Mouse (Mus musculus) layer of hippocampus, postnatal 14 days (tissue): ENCODE measurements at regions not wholly inside any gene's neighbourhood (a gene's known extent, or its start where the extent isn't known, plus 50 kb on each side); places are given as distances from the start of the nearest gene placed in this dataset.
"Not testable (repeated sequence)": the region's sequence is repeated elsewhere in the genome, so short reads cannot be mapped to it uniquely, and the experiment has no call there.

ENCODE experiments used
- DNase-seq, 2 experiments: peaks; one replicate each; pipeline ENCODE4 v3.0.0; 2021 to 2022; ENCODE audit warnings: low spot score in 2 of 2, mixed read lengths in 1 of 2

DNA sequence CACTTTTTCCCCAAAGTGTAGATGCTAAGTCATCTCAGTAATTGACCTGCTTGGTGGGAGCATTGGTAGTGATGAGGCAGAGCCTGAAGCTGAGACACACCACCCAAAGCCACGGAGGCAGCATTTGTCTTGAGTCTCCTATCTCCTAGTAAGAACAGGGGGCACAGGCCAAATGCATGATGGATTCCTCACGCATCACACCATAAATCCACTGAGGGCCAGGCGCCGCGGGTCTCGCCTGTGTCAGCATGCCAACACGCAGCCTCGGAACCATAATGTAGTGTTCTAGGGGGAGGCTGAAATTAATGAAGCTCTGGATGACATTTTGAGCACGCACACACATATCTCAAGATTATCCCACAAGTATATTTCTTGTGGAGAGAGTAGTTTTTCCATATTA lies 521.5 kb downstream of the Bnc2 start:
- no peak for DNase-seq

DNA sequence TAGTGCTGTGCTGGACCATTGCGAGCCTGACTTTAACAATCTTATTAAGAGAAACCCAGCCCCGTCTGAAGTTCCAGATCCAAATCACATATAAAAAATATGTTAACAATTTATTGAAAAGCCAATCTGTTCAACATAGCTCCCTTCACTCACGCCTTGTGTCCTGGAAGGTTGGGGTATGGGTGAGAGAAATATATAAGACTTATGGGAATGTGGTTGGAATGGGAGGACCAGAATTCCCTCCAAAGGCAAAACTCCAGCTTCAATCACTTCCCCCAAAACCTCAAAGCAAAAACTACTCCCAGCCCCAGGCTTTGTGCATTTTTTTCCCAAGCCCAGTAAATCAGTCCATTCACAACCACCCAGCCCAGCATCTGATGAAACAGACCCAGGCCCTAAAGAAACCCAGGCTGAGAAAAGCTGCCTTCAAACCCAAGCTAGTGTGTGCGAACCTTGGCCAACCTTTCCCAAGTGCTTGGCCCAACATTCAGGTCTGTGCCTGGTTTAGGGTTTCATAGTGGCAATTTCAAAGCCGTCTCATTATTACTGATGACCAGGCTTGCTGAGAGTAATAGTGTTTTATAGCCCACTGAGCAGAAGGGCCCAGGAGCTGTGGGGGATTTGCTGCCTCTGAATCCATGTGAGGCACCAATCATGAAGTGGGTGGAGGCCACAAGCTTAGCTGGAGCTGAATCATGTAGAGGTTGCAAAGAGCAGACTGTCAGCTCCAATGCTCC lies 517.0 kb downstream of the Bnc2 start:
- no peak for DNase-seq

DNA sequence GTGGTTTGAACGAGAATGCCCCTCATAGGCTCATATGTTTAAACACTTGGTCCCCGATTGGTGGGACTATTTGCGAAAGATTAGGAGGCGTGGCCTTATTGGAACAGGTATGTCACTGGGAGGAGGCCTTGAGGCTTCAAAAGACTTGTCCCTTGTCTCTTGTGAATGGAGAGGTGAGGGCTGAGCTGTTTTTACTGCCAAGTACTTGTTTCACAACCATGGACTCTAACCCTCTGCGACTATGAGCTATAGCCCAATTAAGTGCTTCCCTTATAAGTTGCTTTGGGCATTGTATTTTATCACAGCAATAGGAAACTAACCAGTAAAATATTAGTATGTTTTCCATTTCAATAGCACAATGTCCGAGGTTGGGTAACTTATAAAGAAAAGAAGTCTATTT lies 511.7 kb downstream of the Bnc2 start:
- DNase-seq: no peak

DNA sequence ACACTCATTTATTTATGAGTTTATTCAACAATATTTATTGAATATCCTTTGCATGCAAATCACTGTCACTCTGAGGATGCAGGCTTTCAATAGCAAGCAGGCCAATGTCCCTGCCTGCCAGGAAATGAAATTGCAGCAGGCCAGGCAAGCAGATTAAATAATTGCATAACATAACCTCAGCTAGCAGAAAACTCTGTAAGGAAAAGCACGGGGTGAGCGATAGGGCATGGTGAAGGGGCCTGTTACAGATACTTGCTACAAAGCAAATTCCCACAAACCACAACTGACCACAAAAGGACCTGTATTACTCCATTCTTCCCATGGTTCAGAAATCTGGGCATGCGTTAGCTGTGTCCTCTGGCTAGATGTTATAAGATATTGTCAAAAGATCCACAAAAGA lies 509.8 kb downstream of the Bnc2 start:
- no peak for DNase-seq

DNA sequence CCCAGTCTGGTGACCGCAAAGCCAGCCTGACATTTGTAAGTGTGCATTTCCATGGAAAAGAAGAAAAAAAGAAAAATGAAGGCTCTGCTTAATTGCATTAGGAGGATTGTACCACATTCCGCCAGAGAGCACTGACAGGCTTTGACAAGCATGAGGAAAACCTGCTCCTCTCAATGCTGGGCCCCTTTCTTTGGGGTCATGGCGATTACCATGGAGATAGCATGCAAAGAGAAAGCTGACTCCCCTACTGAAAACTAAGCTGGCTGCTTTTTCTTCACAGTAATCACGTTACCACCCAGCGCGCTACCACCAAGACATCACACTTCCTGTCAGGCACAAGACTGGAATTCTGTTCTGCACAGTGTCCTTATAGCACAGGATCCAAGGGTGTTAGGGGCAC lies 502.2 kb downstream of the Bnc2 start:
- DNase-seq: no peak

DNA sequence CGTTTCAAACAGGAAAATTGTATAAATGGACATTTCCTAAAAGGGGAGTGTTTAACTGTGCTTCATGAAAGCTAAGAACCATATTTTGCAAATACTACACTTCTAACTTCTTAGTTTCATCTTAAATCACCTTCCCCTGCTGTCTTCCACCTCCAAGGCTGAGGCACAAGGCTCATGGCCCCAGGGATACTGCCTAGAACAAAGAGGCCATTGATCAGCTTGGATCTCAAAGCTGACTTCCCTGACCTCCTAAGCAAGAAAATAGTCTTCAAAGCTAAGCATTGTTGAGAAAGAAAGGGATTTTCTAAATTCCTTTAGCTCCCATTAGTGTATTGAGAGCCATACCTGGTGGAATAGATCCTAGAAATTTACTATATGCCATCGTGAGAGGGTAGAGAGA lies 501.6 kb downstream of the Bnc2 start:
- no peak for DNase-seq

DNA sequence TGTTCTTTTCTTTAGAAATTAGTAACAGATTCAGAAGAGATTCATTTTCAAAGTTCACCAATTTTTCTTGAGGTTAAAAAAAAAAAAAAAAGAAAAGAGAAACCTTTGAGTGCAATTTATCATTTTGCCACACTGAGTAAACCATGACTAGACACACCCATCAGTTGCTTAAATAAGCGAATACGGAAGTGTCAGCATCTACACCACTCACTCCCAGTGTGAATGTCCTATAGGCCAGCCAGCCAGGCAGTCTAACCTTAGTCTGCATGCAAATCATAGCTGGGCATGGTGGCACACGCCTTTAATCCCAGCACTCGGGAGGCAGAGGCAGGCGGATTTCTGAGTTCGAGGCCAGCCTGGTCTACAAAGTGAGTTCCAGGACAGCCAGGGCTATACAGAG lies 498.6 kb downstream of the Bnc2 start:
- DNase-seq: not testable (repeated sequence)

DNA sequence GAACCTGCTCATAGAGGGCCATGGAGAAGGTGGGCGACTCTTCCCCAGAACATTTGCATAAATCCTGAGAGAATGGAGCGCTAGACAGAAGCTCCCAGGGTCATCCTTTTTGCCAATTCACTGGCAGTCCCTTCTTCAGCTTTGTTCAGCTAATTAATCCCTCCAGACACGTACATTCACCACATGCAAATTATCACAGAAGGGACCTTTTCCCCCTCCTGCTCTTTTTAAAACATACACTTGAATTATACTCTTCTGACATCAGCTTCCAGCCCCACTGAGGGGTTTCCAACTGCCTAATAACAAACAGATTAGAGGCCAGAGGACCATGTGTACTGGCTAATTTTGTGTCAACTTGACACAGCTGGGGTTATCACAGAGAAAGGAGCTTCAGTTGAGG lies 497.2 kb downstream of the Bnc2 start:
- no peak for DNase-seq

DNA sequence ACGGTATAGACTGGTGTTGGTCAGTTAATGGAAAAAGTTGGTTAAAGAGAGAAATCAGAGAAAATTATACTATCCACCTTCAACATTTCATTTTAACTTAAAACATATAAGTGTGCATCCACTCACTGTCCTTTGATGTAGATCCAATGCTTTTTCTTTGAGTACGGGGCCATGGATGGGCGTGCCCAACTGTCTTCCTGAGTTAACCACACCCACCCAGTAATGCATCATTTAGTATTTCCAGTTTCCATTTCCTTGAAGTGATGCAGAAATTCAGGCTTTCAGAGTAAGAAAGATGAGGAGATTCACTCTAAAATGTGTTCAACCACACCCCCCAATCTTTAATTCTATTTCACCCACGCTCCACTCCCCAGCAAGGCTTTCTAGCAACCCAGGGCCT lies 490.6 kb downstream of the Bnc2 start:
- DNase-seq: no peak

DNA sequence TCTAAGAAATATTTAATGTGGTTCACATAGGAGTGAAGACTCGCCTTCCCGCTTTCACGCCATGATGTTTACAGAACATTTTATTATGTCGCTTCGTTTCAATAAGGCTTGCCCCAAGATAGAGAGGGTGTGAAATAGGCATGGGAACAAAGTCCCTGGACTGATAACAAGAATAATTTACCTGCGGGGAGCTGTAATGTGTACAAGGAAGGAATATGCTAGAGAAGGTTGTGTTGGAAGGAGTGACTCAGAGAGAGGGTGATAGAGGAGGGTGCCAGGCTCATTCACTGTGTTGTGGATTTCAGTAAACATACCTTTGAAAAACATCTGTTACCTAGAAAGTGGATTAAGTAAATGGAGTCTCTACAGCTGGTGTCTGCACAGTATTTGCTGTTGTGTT lies 490.2 kb downstream of the Bnc2 start:
- DNase-seq: no peak

DNA sequence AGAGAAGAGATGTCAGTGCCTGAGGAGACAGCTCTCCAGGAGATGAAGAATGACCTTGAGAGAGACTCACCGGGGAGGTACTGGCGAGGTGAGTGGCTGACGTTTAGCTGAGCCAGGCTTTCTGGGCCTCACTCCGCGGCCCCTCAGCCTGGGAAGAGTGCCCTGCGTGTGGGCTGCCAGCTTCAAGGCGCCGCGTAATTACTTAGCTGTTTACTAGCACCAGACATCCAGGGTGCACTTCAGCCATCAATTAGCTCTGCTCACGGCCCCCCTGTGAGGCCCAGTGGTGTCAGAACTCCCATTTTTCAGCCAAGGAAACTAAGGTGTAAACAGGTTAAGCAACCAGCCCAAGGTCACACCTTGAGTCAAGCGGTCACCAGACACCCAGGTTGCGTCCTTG lies 485.8 kb downstream of the Bnc2 start:
- no peak for DNase-seq

DNA sequence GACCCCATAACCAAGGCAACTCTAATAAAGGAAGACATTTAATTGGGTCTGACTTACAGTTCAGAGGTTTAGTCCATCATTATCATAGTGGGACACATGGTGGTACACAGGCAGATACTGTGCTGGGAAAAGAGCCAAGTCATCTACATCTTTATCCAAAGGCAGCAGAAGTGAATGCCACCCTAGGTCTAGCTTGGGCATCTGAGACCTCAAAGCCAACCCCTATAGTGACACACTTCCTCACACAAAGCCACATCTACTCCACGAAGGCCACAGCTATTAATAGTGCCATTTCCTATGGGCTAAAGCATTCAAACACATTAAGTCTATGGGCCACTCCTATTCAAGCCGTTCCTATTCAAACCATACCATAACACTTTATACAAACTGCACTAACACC lies 483.8 kb downstream of the Bnc2 start:
- no peak for DNase-seq

DNA sequence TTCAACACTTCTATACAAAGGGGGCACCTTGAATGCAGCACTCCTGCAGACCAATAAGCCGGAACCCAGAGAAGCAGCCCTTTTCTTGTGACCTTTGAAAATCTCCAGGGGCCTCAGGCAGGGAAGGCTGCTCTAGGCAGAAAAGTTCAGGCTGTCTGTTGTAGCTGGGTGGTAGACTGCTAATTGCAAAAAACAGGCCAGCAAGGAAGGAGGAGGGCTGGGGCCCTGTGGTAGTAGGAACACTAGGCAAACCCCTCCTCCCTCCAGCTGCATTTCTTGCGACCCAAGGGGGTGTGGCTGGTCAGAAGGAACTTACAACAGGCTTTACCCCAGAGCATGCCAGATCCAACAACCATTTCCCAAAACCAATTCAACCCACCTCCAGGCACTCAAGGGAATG lies 482.8 kb downstream of the Bnc2 start:
- no peak for DNase-seq

DNA sequence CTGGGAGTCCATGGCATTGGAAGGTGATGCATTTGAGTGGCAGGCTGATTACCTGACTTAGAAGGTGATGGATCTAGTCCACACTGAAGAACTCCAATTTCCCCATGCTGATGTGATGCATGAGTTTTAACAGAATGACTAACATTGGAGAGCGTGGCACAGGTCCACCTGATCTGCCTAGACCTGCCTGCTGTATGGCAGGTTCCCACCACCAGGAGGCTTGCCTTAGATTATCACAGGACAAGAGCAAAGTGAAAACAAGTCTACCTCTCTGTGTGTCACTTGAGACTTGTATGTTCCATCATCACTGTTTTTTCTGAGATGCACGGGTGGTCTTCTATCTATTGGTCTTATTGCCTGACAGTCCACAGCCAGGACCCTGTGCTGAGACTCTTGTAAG lies 478.3 kb downstream of the Bnc2 start:
- no peak for DNase-seq

DNA sequence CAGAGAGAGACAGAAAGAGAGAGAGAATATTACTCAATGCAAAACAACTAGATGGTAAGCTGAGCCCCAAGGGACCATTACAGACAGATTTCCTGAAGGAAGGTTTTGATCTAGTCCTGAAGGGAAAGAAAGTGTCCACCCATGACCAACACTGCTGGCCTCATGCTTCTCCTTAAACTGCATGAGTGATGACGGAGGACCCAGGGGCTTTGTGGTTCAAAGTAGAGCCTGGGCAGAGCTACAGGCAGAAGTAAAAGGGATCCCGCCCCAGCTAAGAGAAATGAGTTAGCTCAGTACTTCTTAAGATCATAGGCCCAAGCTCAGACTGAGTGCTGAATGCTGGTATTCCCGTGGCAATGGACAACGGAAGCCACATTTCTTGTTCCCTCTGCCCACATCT lies 476.9 kb downstream of the Bnc2 start:
- DNase-seq: no peak

DNA sequence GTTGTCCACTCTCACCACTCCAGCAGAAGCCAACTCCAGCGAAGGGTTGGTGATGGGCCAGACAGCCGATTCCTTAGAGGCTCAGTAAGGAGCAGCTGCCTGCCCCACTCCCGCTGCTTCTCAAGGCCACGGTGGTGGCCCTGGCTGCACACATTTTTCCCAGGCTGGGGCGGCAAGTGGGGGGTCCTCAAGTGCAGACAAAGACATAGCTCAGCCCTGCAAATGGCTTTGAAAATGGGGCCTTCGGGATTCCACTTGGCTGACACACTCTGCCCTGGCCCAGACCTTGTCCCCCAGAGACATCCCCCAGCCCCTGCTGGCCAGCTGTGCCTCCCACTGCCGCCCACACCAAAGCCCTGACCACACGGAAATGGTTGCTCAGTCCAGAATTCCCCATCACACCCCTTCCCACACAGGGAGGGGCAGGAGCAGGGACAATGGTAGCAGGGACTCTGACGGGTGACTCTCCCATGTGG lies 475.9 kb downstream of the Bnc2 start:
- DNase-seq: no peak

DNA sequence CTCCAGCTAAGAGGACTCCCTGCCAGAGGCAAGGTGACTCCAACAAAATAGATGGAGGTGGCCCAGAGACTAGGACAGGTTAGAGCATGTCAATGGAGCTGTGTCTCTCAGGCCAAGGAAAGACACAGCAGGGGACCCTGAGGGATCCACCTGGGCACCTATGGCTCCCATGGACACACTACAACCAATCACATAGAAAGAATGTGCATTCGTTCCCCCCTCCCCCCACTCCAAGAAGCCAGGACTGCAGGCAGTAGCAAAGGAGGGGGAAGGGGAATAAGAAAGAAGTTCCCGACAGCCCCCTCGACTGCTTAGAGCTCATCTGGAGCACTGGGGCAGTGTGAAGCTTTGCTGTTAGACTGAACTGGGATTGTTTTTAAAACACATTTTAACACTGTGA lies 474.1 kb downstream of the Bnc2 start:
- DNase-seq: no peak

DNA sequence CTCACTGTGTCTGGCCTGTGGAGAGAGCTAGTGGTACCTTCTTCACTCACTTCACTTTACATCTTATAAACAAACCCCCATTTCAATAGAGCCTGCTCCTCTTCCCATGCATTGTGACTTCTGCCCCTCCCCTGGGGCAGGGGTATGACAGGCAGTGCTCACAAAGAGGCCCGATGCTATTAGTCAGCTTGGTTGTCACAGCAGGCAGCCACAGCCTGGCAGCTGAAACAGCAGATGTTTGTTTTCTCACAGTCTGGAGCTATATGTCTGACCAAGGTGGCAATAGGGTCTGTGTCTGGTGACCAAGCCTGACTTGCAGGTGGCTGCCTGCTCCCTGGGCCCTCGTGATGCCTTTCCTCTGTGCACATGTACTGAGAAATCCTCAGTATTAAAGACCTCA lies 472.8 kb downstream of the Bnc2 start:
- no peak for DNase-seq

DNA sequence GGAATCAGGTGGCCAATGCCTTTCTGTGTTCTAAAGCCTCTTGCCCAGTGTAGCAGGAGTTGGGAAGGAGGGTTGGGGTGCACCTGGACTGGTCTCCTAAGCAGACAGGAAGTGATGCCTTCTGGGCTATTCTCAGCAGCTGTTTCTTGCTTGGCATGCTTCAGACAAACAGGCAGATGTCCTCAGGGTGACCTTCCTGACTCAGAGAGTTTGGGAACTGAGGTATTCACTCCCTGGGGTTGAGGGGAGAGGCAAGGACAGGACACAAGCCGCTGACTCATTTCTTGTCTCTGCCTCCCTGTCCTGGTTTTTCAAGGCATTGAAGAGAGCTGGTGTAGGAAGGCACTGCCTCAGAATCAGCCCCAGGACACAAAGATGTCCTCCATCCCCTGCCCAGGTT lies 471.4 kb downstream of the Bnc2 start:
- no peak for DNase-seq

DNA sequence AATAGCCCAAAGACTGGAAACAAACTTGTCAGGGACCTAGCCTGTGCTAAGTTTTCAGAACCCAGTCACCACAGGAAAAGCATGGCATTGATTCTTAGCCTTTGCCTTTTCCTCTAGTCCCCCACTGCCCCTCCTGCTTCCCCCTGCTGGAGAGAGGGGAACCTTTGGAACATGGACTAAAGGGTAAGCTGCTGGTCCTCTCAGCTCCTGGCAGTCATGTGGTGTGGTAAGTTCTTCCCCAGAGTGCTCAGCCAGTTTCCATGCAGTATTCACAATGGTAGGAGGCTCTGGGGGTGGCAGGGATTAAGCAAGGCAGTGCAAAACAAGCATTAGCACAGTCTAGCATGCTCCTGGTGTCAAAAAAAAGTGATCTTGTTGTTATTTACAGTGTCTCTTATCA lies 470.3 kb downstream of the Bnc2 start:
- no peak for DNase-seq

DNA sequence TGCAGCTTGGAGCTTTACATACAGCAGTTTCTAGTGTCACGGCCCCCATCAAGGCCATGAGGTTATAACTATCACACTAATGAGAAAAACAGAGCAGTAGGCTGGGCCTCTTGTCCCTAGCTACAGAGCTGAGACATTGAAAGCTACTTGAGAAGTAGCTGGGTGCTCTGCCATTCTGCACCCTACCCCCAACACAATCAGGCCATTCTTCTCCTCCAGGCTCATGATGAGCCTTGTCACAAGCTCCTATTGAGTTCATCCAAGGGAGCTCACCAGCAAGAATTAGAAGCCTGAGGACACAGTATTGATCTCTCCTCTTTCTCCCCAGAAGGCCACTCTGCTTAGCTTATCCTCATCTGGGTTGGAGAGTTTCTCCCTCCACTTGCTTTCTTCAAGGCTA lies 466.9 kb downstream of the Bnc2 start:
- DNase-seq: no peak

DNA sequence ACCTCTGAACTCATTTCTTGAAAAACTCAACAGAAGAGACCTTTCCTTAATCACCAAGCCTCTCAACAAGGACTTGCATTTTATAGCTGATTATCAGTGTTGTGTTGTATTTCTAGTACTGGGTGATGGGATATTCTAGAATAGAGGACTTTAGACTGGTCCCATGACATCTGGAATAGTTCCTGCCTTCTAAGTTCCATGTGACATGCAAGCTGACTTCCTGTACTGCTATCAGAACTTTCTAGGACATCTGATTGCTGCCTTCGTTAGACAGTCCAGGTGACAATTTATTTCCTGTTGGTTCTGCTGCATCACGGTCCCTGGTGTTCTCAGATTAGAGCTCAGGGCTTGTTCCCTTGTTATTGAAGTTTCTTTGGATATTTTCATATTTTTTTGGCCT lies 465.5 kb downstream of the Bnc2 start:
- DNase-seq: no peak

DNA sequence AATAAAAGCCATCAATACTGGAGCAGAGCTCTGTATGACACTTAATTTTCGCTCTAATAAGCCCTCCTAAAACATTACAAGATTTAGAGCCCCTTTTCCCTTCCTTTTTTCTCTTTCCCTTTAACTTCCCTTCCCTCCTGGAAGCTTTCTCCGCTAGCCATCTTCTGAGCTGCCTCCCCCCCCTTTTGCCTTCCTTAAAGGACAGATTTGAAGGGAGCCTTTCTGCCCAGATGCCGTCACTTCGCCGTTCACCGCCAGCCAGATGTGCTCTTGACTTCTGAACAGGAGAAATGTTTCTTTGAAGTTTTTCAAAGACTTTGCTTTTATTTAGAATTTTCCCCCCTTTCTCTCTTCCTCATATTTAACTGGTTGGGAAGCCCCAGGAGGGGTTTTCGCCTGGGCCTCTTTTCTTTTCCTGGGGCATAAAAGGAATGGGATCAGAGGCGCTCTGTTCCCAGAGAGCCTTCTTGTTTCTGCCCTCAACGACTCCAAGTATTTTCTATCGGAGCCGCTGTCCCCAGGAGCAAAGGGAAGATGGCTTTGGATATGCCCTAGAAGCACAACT lies 463.7 kb downstream of the Bnc2 start:
- DNase-seq: no peak
